Mouse (Mus musculus) embryonic stem cell, embryonic (primary cell): ENCODE results near the gene Sstr3.

Experiments used
- CTCF ChIA-PET, 4 experiments: fragments of 300-600 bp in 2 of 4; fragments of 350-600 bp in 2 of 4; sonication (Branson Sonifier 250); formaldehyde crosslinking; loops; one replicate each; lab custom pipeline; 2022; ENCODE audit warnings: inconsistent platforms in 2 of 4; lab: Charles Lee
- POLR2A ChIA-PET, 4 experiments: fragments of 300-600 bp in 2 of 4; fragments of 350-600 bp in 2 of 4; sonication (Branson Sonifier 250); formaldehyde crosslinking; loops; one replicate each; lab custom pipeline; 2022; ENCODE audit warnings: antibody characterized with exemption in 4 of 4, inconsistent platforms in 1 of 4; lab: Charles Lee

The Sstr3 gene

GRCm38 (mm10) chr15:78504816-78505215, 39.7 kb downstream of the Sstr3 start:
- POLR2A ChIA-PET: interaction anchor here in 1 of 4 experiments (1.2 kb wide), 1 partner anchor 16 kb away, joined by 3 read pairs; no protein-coding TSS in a partner anchor
- CTCF ChIA-PET: interaction anchor here in 1 of 4 experiments (1.7 kb wide), 1 partner anchor 10 kb away, joined by 5 read pairs; no protein-coding TSS in a partner anchor

- ChIA-PET CTCF (interaction anchor here (0.5 to 2.2 kb wide), 4 partner anchors 10 to 133 kb away, joined by 3 to 9 read pairs (median 5); no protein-coding TSS in a partner anchor), POLR2A (interaction anchor here in 2 of 4 experiments (0.6 to 1.2 kb wide), 2 partner anchors 15 to 53 kb away, joined by 3 read pairs; no protein-coding TSS in a partner anchor)
Measured at GRCm38 (mm10) chr15:78504013-78504412, 40.5 kb downstream of the Sstr3 start.

GRCm38 (mm10) chr15:78502437-78503132, 41.9 kb downstream of the Sstr3 start:
- CTCF ChIA-PET: interaction anchor here in 2 of 4 experiments (0.7 to 2.2 kb wide), 4 partner anchors 11 to 263 kb away, joined by 3 to 7 read pairs (median 5); no protein-coding TSS in a partner anchor
- POLR2A ChIA-PET: interaction anchor here in 1 of 4 experiments (0.5 kb wide), 1 partner anchor 296 kb away, joined by 3 read pairs; no protein-coding TSS in a partner anchor

GRCm38 (mm10) chr15:78494968-78495406, 49.5 kb downstream of the Sstr3 start, which contains the start of gene Il2rb:
TSS of gene Il2rb (minus strand) at chr15:78495271.
- ChIA-PET POLR2A (interaction anchor here in 1 of 4 experiments (1.0 kb wide), 1 partner anchor 13 kb away, joined by 3 read pairs; no protein-coding TSS in a partner anchor), CTCF (interaction anchor here in 2 of 4 experiments (0.6 to 1.2 kb wide), 3 partner anchors 47 to 1409 kb away, joined by 3 to 4 read pairs (median 4); no protein-coding TSS in a partner anchor)

- POLR2A ChIA-PET: no interaction called here
- CTCF ChIA-PET: interaction anchor here in 2 of 4 experiments (0.6 to 1.2 kb wide), 3 partner anchors 12 to 254 kb away, joined by 3 to 4 read pairs (median 4); no protein-coding TSS in a partner anchor
Measured at GRCm38 (mm10) chr15:78493401-78494010, 51.0 kb downstream of the Sstr3 start.

- ChIA-PET CTCF (interaction anchor here in 1 of 4 experiments (0.6 kb wide), 1 partner anchor 110 kb away, joined by 3 read pairs; no protein-coding TSS in a partner anchor), POLR2A (no interaction called here)
Measured at GRCm38 (mm10) chr15:78491301-78491700, 53.2 kb downstream of the Sstr3 start.

- ChIA-PET POLR2A (interaction anchor here in 2 of 4 experiments (0.6 to 1.4 kb wide), 4 partner anchors 12 to 69 kb away, joined by 3 to 5 read pairs (median 4); no protein-coding TSS in a partner anchor), CTCF (interaction anchor here in 3 of 4 experiments (0.5 to 2.0 kb wide), 3 partner anchors 25 to 142 kb away, joined by 3 to 9 read pairs (median 9); no protein-coding TSS in a partner anchor)
Measured at GRCm38 (mm10) chr15:78489906-78490305, 54.6 kb downstream of the Sstr3 start.

- ChIA-PET POLR2A (interaction anchor here in 1 of 4 experiments (1.2 to 1.4 kb wide), 2 partner anchors 11 to 15 kb away, joined by 3 read pairs; no protein-coding TSS in a partner anchor), CTCF (interaction anchor here in 3 of 4 experiments (0.5 to 2.0 kb wide), 4 partner anchors 25 to 142 kb away, joined by 3 to 9 read pairs (median 6); no protein-coding TSS in a partner anchor)
Measured at GRCm38 (mm10) chr15:78489248-78489647, 55.2 kb downstream of the Sstr3 start.

- CTCF ChIA-PET: interaction anchor here in 1 of 4 experiments (1.8 kb wide), 1 partner anchor 248 kb away, joined by 4 read pairs; no protein-coding TSS in a partner anchor
- POLR2A ChIA-PET: interaction anchor here in 1 of 4 experiments (0.7 kb wide), 1 partner anchor 15 kb away, joined by 3 read pairs; no protein-coding TSS in a partner anchor
Measured at GRCm38 (mm10) chr15:78487066-78487465, 57.4 kb downstream of the Sstr3 start.
